Mouse (Mus musculus) liver, adult 2 months (tissue): ENCODE measurements around the gene Slc4a1ap. TPM values are rescaled to one million over a fixed set of nuclear protein-coding genes. Genes with fewer than 3 reads are reported as not detected.

Experiments used
- DNase-seq: peaks from one replicate; pipeline ENCODE4 v3.0.0-alpha.2; 2011; ENCODE audit warnings: low read depth, low spot score; ENCODE audit errors: extremely low read depth
- H3K27ac ChIP-seq: fragments of 200-500 bp; replicated peaks from 2 replicates; pipeline ENCODE4 v1.5.1; 2012; ENCODE audit warnings: low read depth, mild to moderate bottlenecking, control low read depth, inconsistent platforms, low read length; ENCODE audit not compliant: insufficient read depth
- H3K27me3 ChIP-seq: fragments of 200-500 bp; 2 replicates; pipeline ENCODE4 v1.6.1; 2012; ENCODE audit warnings: mild to moderate bottlenecking, moderate library complexity, low read length, inconsistent platforms; ENCODE audit not compliant: control insufficient read depth, insufficient read depth
- H3K36me3 ChIP-seq: fragments of 200-500 bp; 2 replicates; pipeline ENCODE4 v1.6.1; 2012; ENCODE audit warnings: low read length, inconsistent platforms; ENCODE audit not compliant: control insufficient read depth, insufficient read depth
- H3K4me1 ChIP-seq: fragments of 200-500 bp; 2 replicates; pipeline ENCODE4 v1.6.1; 2011; ENCODE audit warnings: low read length; ENCODE audit not compliant: control insufficient read depth, insufficient read depth
- H3K4me3 ChIP-seq: fragments of 200-500 bp; 2 replicates; pipeline ENCODE4 v1.5.1; 2011; ENCODE audit warnings: low read depth, mild to moderate bottlenecking, control low read depth, low read length, moderate library complexity; ENCODE audit not compliant: insufficient read depth
- H3K79me2 ChIP-seq: fragments of 200-500 bp; 2 replicates; pipeline ENCODE4 v1.6.1; 2012; ENCODE audit warnings: inconsistent platforms, mild to moderate bottlenecking, low read length, moderate library complexity; ENCODE audit not compliant: control insufficient read depth, insufficient read depth
- H3K9ac ChIP-seq: fragments of 200-500 bp; 2 replicates; pipeline ENCODE4 v1.6.1; 2012; ENCODE audit warnings: low read depth, mild to moderate bottlenecking, control low read depth, inconsistent platforms, low read length
- CTCF ChIP-seq: fragments of 200-500 bp; IDR thresholded peaks from 2 replicates; pipeline ENCODE4 v1.5.1; 2011; ENCODE audit warnings: low read depth, low read length, control low read depth
- POLR2A ChIP-seq: fragments of 200-500 bp; IDR thresholded peaks from 2 replicates; pipeline ENCODE4 v1.6.1; 2011; ENCODE audit warnings: low read length, control low read depth; ENCODE audit not compliant: insufficient read depth; ENCODE audit errors: extremely low read depth
- WGBS: fragments of 180-500 bp; shearing (Covaris S2); methylation state at CpG from one replicate; pipeline ENCODE4 v1.1.7; 2018; 5-methylcytosine and 5-hydroxymethylcytosine counted together
- polyA plus RNA-seq: library from polyadenylated mRNA; depleted of rRNA; stranded (reverse); fragments of >200 nt; gene quantifications from 2 replicates; pipeline ENCODE4 v1.2.3, GENCODE M21; 2012; rRNA removed
- total RNA-seq: library from RNA; depleted of rRNA; stranded (reverse); fragments of >200 nt; gene quantifications from 2 replicates; pipeline ENCODE4 v1.2.3, GENCODE M21; 2014; rRNA removed

The Slc4a1ap gene
- total RNA-seq: 12.6 and 13.2 TPM in 2 replicates
- 7.3 and 8.1 TPM in 2 replicates for polyA plus RNA-seq

GRCm38 (mm10) chr5:31526354-31527116 lies at the start of gene Slc4a1ap:
Gene Slc4a1ap, plus strand, starts transcription at chr5:31526995.
- peak; percentile 96 for DNase-seq
- WGBS: under 1% methylated on average over 28 of the region's 28 CpGs
- H3K27me3 ChIP-seq: no peaks in the 10 kb centered on the region
- peak within 1 kb of the TSS; percentile 82 for H3K9ac ChIP-seq
- H3K4me1 ChIP-seq: peaks cover 7% of the 10 kb centered on the region
- H3K79me2 ChIP-seq: peaks cover 8% of the 10 kb centered on the region; the same call in 1 of the 2 replicates
- peak within 1 kb of the TSS; percentile 91 for H3K4me3 ChIP-seq
- H3K36me3 ChIP-seq: peaks cover 9% of the 10 kb centered on the region
- peak within 1 kb of the TSS; percentile 85 for H3K27ac ChIP-seq
- TF ChIP-seq POLR2A (0 out of 2 replicates have a peak, but pooled peaks have one; percentile 17), CTCF (no peak)

GRCm38 (mm10) chr5:31480536-31480935 lies 46.3 kb upstream of the Slc4a1ap start:
- H3K36me3 ChIP-seq: peaks cover 26% of the 10 kb centered on the region; the same call in 1 of the 2 replicates

GRCm38 (mm10) chr5:31485440-31485839 lies 41.4 kb upstream of the Slc4a1ap start, which contains the start of gene 4930548H24Rik:
Gene 4930548H24Rik, plus strand, starts transcription at chr5:31485740.
- Histone ChIP-seq H3K79me2 (no peaks in the 10 kb centered on the region), H3K4me3 (no peak within 1 kb of the TSS), H3K27me3 (no peaks in the 10 kb centered on the region), H3K36me3 (no peaks in the 10 kb centered on the region), H3K9ac (no peak within 1 kb of the TSS), H3K27ac (no peak within 1 kb of the TSS), H3K4me1 (no peaks in the 10 kb centered on the region)
- DNase-seq: no peak
- TF ChIP-seq CTCF (no peak), POLR2A (no peak)
- WGBS: 97% methylated on average over 3 of the region's 3 CpGs

More at GRCm38 (mm10) chr5:31480536-31480935, 46.3 kb upstream of the Slc4a1ap start:
- H3K9ac ChIP-seq: no peak overlapping the region
- H3K4me3 ChIP-seq: no peak overlapping the region
- H3K79me2 ChIP-seq: no peaks in the 10 kb centered on the region
- 91% methylated on average over 4 of the region's 4 CpGs for WGBS
- no peaks in the 10 kb centered on the region for H3K4me1 ChIP-seq
- DNase-seq: no peak
- TF ChIP-seq POLR2A (no peak), CTCF (no peak)
- H3K27me3 ChIP-seq: no peaks in the 10 kb centered on the region
- no peak overlapping the region for H3K27ac ChIP-seq

GRCm38 (mm10) chr5:31487889-31488288 lies 38.9 kb upstream of the Slc4a1ap start:
- WGBS: 85% methylated on average over 3 of the region's 3 CpGs
- TF ChIP-seq POLR2A (no peak), CTCF (no peak)
- Histone ChIP-seq H3K36me3 (no peaks in the 10 kb centered on the region), H3K79me2 (no peaks in the 10 kb centered on the region), H3K9ac (no peak overlapping the region), H3K27me3 (no peaks in the 10 kb centered on the region), H3K4me3 (no peak overlapping the region), H3K27ac (no peak overlapping the region), H3K4me1 (no peaks in the 10 kb centered on the region)
- no peak for DNase-seq

GRCm38 (mm10) chr5:31489116-31489769 lies 37.6 kb upstream of the Slc4a1ap start:
- Histone ChIP-seq H3K79me2 (no peaks in the 10 kb centered on the region), H3K9ac (no peak overlapping the region), H3K27me3 (no peaks in the 10 kb centered on the region), H3K27ac (no peak overlapping the region), H3K36me3 (no peaks in the 10 kb centered on the region), H3K4me3 (no peak overlapping the region), H3K4me1 (no peaks in the 10 kb centered on the region)
- DNase-seq: no peak
- TF ChIP-seq POLR2A: no peak
- WGBS: 63% methylated on average over 7 of the region's 7 CpGs
